Mouse (Mus musculus): ENCODE results near the gene Uhmk1. TPM values are rescaled to one million over a fixed set of nuclear protein-coding genes. Genes with fewer than 3 reads are reported as not detected.

Gene Uhmk1
- polyA plus RNA-seq, 1 experiment from 2014 or later, result 8.7 TPM

DNA sequence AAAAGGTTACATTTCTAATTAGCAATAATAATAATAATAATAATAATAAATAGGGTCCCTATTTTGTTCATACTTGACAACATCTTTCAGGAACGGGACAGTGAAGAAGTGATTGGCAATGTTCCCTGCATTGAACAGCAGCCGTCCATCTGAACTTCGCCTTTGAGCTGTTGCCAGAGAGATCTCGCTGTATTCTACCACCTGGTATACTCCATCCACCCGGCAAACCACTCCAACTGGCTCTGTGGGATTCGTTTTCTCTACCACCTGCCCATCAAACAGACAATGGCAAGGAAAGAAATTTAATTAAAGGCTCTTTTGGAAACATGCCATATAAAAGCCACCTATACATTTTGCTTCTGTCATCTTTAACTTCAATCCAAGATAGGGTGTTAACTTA lies 64.3 kb downstream of the Uhmk1 start:
- WGBS, result 94% methylated on average over 6 of the region's 6 CpGs
- Histone ChIP-seq H3K4me3 (replicated peaks) (no peak overlapping the region), H3K4me1 (no peaks in the 10 kb centered on the region), H3K27me3 (no peaks in the 10 kb centered on the region), H3K9ac (no peak overlapping the region), H3K9me3 (replicated peaks) (no peaks in the 10 kb centered on the region), H3K27ac (no peak overlapping the region), H3K36me3 (peaks cover 44% of the 10 kb centered on the region), H3K4me2 (no peak overlapping the region)
- ATAC-seq (replicated peaks; ENCODE audit: low FRiP score), result no peak

DNA sequence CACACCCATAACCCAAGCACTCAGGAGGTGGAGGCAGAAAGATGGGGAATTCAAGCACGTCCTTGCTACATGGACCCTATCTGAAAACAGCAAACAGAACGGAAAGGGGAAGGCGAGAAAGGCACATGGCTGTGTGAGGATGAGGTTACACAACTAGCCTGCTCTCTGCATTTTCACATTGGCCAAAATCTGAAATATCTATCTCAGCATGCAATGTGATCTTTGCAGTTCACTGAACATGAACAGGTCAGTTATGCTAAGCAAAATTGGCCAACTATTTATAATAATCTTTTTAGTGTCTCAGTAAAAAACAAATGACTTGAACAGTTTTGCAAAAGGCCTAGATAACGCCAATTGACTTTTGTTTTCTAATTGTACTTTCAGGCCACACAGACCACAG lies 65.4 kb downstream of the Uhmk1 start:
- Histone ChIP-seq H3K4me2 (no peak overlapping the region), H3K27ac (no peak overlapping the region), H3K9me3 (replicated peaks) (no peaks in the 10 kb centered on the region), H3K9ac (no peak overlapping the region), H3K4me1 (no peaks in the 10 kb centered on the region), H3K27me3 (no peaks in the 10 kb centered on the region), H3K4me3 (replicated peaks) (no peak overlapping the region), H3K36me3 (peaks cover 42% of the 10 kb centered on the region)
- WGBS, result 80% methylated on average over 4 of the region's 4 CpGs
- ATAC-seq (replicated peaks; ENCODE audit: low FRiP score), result no peak

DNA sequence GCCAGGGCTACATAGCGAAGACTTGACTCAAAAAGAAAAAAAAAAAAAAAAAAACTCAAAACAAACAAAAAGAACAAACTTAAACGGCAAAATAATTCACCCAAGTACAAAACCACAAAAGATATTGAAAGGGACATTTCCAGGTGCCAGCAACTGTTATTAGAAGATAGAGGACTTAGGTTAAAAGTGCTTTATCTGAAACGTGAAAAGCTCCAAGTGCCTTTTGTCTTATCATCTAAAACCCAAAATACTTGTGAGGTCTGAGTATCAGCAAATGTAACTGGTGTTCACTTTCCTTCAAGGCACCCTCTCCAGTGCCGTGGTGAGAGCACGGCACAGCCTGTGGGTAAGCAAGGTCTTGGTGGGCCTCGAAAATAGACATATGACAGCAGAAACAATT lies 66.7 kb downstream of the Uhmk1 start:
- ATAC-seq (replicated peaks; ENCODE audit: low FRiP score), result no peak
- Histone ChIP-seq H3K4me1 (no peaks in the 10 kb centered on the region), H3K27me3 (no peaks in the 10 kb centered on the region), H3K4me3 (replicated peaks) (no peak overlapping the region), H3K9ac (no peak overlapping the region), H3K9me3 (replicated peaks) (no peaks in the 10 kb centered on the region), H3K4me2 (no peak overlapping the region), H3K27ac (no peak overlapping the region), H3K36me3 (peaks cover 44% of the 10 kb centered on the region)
- 89% methylated on average over 6 of the region's 6 CpGs for WGBS

DNA sequence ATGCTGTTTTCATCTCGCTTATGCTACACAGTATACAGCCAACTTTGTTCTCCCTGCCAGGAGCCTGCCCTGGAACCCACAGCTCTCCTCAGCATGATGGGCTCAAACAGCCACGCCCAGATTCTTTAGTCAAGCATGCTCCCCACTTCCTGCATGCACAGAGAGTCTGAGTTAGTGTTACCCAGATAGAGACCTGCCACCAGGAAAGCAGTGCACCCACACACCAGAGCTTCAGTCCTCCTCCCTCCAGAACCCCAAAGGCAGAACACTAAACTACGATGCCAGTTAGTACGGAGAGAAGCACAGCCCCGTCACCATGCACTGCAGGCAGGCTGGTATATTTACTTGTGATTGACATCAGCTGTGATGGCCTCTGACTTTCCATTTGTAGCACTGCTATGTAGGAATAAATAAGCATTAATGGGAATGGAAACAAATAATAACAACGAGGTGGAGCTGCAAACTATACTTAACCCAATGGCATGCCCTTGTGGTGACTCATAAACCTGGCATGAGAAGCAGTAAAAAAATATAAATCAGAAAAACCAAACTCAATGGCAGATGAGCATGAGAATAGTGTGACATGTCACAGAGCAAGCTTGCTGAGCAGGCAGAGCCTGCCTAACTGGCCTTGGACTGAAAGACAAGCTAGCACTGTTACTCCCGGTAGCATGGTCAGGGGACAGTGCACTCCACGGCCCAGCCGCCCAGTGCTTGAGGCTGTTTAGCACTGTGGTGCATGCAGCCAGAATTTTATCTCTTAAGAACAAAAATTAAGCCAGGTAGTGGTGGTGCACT lies 67.3 kb downstream of the Uhmk1 start:
- no peaks in the 10 kb centered on the region for H3K9me3 ChIP-seq (replicated peaks)
- H3K4me1 ChIP-seq, result no peaks in the 10 kb centered on the region
- peaks cover 48% of the 10 kb centered on the region for H3K36me3 ChIP-seq
- no peak overlapping the region for H3K4me2 ChIP-seq
- H3K27ac ChIP-seq, result no peak overlapping the region
- H3K27me3 ChIP-seq, result no peaks in the 10 kb centered on the region
- ATAC-seq (replicated peaks; ENCODE audit: low FRiP score), result no peak
- H3K9ac ChIP-seq, result no peak overlapping the region
- H3K4me3 ChIP-seq (replicated peaks), result no peak overlapping the region
- WGBS, result 82% methylated on average over 9 of the region's 9 CpGs

DNA sequence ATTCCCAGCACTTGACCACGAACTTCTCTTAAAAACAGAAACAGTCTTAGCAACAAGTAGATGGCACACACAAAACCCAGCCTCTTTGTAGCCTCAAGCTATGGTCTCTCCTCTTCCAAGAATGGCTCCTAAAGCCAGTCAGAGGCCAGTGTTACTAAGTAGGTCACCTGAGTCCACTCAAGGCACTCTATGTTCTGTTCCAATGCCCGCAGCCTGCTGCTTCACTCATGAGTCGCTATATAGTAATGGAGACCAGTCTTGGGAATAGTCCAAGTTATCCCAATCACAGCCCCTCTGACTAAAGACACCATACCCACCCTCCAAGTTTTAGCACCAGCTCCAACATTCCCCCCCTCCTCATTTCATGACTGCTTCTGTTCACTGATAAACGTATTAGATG lies 69.6 kb downstream of the Uhmk1 start:
- 94% methylated on average over 4 of the region's 4 CpGs for WGBS
- Histone ChIP-seq H3K27me3 (no peaks in the 10 kb centered on the region), H3K36me3 (peaks cover 61% of the 10 kb centered on the region), H3K27ac (no peak overlapping the region), H3K9ac (no peak overlapping the region), H3K9me3 (replicated peaks) (no peaks in the 10 kb centered on the region), H3K4me2 (no peak overlapping the region), H3K4me1 (no peaks in the 10 kb centered on the region), H3K4me3 (replicated peaks) (no peak overlapping the region)
- no peak for ATAC-seq (replicated peaks; ENCODE audit: low FRiP score)

Other genes with a start within 250 kb of the Uhmk1 start
- gene Hsd17b7, start 246.2 kb downstream of the Uhmk1 start, polyA plus RNA-seq (2015; fragmentation: Nextera tagmentation; extraction: Ambion mirVana), result 12.5 and 13.9 TPM in 2 replicates
- 33.3 and 35.0 TPM in 2 replicates for gene Ddr2, start 104.6 kb downstream of the Uhmk1 start, polyA plus RNA-seq (2015; fragmentation: Nextera tagmentation; extraction: Ambion mirVana)
- 52.2 and 56.4 TPM in 2 replicates for gene Uap1, start 40.4 kb downstream of the Uhmk1 start, polyA plus RNA-seq (2015; fragmentation: Nextera tagmentation; extraction: Ambion mirVana)
- not detected in 2 replicates for gene Sh2d1b2, start 17.4 kb upstream of the Uhmk1 start, polyA plus RNA-seq (2015; fragmentation: Nextera tagmentation; extraction: Ambion mirVana)
- gene Sh2d1b1, start 61.9 kb upstream of the Uhmk1 start, polyA plus RNA-seq (2015; fragmentation: Nextera tagmentation; extraction: Ambion mirVana), result 0.06 and 0.16 TPM in 2 replicates
- 5.8 TPM in 2 replicates for gene Gm7694, start 90.9 kb upstream of the Uhmk1 start, polyA plus RNA-seq (2015; fragmentation: Nextera tagmentation; extraction: Ambion mirVana)
- 2.1 and 2.5 TPM in 2 replicates for gene Spata46, start 93.4 kb upstream of the Uhmk1 start, polyA plus RNA-seq (2015; fragmentation: Nextera tagmentation; extraction: Ambion mirVana)